Mouse (Mus musculus): ENCODE measurements around the gene Traf4.
A peak's percentile ranks its signal among the peaks of the same experiment; 100 is the strongest.

Traf4 gene

GRCm38 (mm10) chr11:78164604-78164923 is 825 bp downstream of the Traf4 start:
- no peak for DNase-seq

- DNase-seq, result peak; percentile 87
Measured at GRCm38 (mm10) chr11:78163681-78164603, 1.4 kb downstream of the Traf4 start.

DNA sequence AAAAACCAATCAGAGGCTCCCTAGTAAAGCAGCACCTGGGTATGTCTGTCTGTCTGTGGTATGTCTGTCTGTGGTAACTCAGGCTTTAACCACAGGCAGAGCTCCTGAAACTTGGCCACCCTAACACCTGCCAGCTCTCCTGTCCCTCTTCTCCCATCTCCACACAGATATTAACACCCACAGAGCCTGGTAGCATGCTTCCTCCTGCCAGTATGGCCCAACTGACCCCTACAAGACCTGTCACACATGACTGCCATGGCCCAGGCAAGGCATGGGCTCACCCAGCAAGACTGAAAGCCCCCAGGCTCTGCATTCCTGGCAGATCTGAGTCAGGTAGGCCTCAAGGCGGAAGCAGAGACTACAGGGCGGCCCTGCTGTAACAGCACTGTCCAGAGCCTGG is 2.3 kb downstream of the Traf4 start:
- no peak for DNase-seq

- DNase-seq, result peak; percentile 59
Measured at GRCm38 (mm10) chr11:78162504-78162903, 2.9 kb downstream of the Traf4 start.

DNA sequence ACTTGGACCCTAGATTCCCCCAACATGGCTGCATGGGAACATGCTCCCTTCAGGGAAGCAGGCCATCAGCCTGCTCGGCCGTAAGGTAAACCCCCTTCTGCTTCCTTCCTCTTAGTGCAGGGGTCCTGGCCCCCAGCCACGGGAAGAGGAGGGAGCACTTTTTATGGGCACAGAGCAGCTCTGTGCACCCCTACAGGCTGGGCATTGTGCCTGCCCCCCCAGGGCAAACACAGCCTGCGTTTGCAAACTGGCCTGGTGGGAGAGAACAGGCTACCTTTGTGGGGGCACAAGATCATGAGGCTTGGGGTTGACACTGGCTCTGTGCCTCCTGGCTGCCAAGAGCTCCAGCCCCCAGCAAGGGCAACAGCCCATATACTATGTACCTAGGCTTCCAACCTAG is 3.4 kb downstream of the Traf4 start:
- DNase-seq, result peak; percentile 33

DNA sequence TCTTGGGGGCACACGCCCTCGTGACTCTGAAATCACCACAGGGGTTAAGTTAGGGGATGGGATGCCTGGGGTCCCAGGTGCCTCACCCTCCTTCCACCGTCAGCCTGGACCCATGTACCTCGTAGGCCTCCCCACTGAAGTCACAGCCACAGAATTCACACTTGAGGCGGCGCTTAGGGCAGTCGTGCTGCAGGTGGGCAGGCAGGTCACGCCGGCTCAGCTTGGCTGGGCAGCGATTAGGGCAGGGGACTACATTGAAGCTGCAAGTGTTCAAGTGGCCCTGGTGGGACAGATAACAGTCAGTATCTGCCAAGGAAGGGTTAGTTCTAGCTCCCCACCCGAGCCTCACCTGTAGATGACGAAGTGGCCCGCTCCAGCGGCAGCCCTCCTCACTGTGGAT is 4.2 kb downstream of the Traf4 start:
- no peak for DNase-seq

DNA sequence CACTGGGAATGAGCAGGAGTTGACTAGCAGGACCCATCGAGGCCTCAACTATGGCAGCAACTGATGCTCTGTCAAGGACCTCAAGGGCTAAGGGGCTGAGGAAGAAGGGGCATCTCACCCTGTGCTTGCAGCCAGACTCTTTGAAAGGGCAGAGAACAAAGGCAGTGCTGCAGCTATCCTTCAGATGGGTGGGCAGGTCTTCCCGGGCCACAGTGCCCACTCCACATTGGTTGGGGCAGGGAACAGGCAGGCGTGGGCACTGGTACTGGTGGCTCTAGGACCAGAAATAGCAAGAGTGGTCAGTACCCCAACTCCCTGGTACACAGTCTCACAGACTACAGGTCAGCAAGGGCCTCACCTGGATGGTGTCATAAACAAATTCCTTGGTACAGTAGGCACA is 4.7 kb downstream of the Traf4 start:
- no peak for DNase-seq

DNA sequence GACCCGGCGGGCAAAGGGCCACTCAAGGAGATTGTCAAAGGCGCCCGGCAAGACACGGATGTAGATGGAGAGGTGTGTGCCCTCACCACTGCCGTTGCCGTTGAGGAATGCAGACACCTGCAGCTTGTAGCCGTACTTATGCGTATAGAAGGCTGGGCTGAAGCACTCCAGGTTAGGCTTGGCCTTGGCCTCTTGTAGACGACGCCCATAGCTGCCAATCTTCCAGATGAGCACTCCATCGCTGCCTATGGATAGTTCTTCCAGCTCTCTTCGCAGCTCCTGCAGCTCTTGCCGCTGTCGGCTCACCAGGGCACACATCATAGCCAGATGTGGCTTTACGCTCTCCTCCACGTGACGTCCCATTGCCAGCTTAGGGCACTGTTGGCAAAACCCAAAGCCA is 5.2 kb downstream of the Traf4 start:
- peak; percentile 25 for DNase-seq

- peak; percentile 41 for DNase-seq
Measured at GRCm38 (mm10) chr11:78159557-78159956, 5.8 kb downstream of the Traf4 start.

- peak; percentile 87 for DNase-seq
Measured at GRCm38 (mm10) chr11:78159096-78159495, 6.3 kb downstream of the Traf4 start.

- DNase-seq, result no peak
Measured at GRCm38 (mm10) chr11:78156156-78156699, 9.2 kb downstream of the Traf4 start.

DNA sequence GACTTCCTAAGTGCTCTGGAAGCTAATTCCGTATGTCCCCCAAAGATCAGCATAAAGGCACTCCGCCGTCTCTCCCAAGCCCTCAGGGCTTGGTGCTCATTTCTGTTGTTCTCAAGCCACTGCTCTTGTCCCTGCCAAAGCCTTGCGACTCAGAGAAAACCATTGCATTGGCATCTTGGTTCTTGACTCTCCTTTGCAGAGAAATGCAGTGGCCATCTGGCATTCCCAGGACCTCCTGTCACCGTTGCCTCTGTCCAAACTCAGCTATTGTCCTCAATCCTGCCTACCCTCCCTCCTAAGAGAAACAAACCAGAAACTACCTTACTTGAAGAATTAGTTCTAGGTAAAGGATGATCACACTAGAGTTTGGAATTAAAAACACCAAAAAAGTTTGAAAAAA is 9.7 kb downstream of the Traf4 start:
- no peak for DNase-seq

DNA sequence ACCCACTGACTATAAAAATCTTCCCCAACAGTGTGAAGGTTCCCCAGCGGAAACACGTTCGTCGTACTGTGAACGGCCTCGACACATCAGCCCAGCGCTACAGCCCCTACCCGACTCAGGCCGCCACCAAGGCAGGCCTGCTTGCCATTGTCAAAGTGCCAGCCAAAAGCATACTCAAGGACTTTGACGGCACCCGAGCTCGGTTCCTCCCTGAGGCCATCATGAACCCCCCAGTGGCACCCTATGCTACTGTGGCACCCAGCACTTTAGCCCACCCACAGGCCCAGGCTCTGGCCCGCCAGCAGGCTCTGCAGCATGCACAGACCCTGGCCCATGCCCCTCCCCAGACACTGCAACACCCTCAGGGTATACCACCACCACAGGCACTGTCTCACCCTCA is 11.6 kb downstream of the Traf4 start:
- DNase-seq, result peak; percentile 24

- peak; percentile 78 for DNase-seq
Measured at GRCm38 (mm10) chr11:78152299-78153231, 12.8 kb downstream of the Traf4 start.

DNA sequence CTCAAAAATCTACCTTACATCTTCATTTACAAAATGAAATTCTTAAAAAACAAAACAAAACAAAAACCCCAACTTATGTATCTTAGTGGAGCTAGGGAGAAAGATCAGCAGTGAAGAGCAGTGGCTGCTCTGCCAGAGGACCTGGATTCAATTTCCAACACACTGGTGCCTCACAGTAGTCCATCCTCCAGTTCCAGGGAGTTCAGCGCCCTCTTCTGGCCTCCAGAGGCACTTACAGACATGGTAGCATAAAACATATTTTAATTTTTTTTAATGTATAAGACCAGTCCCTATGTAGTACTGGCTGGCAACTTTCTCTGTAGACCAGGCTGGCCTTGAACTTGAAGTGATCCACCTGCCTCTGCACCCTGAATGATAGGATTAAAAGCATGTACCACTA is 14.2 kb downstream of the Traf4 start:
- peak; percentile 56 for DNase-seq

GRCm38 (mm10) chr11:78146707-78147543 is 18.5 kb downstream of the Traf4 start:
- no peak for DNase-seq

- DNase-seq, result no peak
Measured at GRCm38 (mm10) chr11:78146168-78146567, 19.2 kb downstream of the Traf4 start.

- DNase-seq, result no peak
Measured at GRCm38 (mm10) chr11:78143520-78143919, 21.9 kb downstream of the Traf4 start.

- no peak for DNase-seq
Measured at GRCm38 (mm10) chr11:78140665-78141064, 24.7 kb downstream of the Traf4 start.

DNA sequence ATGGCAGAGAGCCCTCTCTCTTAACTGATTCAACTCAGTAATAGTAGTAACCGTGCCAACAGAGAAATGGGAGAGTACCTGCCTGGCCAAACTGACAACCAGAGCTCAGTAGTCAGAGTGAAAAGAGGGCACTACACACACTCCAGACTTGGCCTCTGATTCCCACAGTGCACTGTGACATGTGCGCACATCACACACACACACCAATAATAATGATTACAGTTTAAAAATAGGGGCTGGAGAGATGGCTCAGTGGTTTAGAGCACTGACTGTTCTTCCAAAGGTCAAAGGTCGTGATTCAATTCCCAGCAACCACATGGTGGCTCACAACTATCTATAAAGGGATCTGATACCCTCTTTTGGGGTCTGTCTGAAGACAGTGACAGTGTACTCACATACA is 27.4 kb downstream of the Traf4 start:
- DNase-seq, result no peak

GRCm38 (mm10) chr11:78137584-78137983 is 27.8 kb downstream of the Traf4 start:
- DNase-seq, result no peak

GRCm38 (mm10) chr11:78136132-78136531 is 29.3 kb downstream of the Traf4 start:
- DNase-seq, result no peak

GRCm38 (mm10) chr11:78135314-78135713 is 30.1 kb downstream of the Traf4 start:
- peak; percentile 25 for DNase-seq

All from kidney, postnatal 10 days (tissue).